Mouse (Mus musculus) limb, embryonic 11.5 days (tissue): ENCODE measurements around the gene Scn3b. TPM values are rescaled to one million over a fixed set of nuclear protein-coding genes. Genes with fewer than 3 reads are reported as not detected.
A peak's percentile ranks its signal among the peaks of the same experiment; 100 is the strongest.

Source experiments
- ATAC-seq: fragments of 200-750 bp; cut with Nextera tagmentation; 2 replicates; pipeline ENCODE4 v1.8.0; 2017; ENCODE audit warnings: low read depth; ENCODE audit not compliant: insufficient number of reproducible peaks, low FRiP score, low TSS enrichment
- DNase-seq: peaks from one replicate; pipeline ENCODE4 v3.0.0-alpha.2; 2015; ENCODE audit warnings: low spot score
- H3K27ac ChIP-seq: fragments of 300-500 bp; sonication (generic); replicated peaks from 2 replicates; pipeline ENCODE4 v1.5.1; 2014; ENCODE audit warnings: low read depth, mild to moderate bottlenecking, low read length
- H3K27me3 ChIP-seq: fragments of 300-500 bp; sonication (generic); 2 replicates; pipeline ENCODE4 v1.6.1; 2014; ENCODE audit warnings: mild to moderate bottlenecking, low read length, mixed read lengths; ENCODE audit not compliant: control insufficient read depth, insufficient read depth
- H3K36me3 ChIP-seq: fragments of 300-500 bp; sonication (generic); 2 replicates; pipeline ENCODE4 v1.6.1; 2014; ENCODE audit warnings: mild to moderate bottlenecking, low read length, moderate library complexity, mixed read lengths; ENCODE audit not compliant: control insufficient read depth, insufficient read depth
- H3K4me1 ChIP-seq: fragments of 300-500 bp; sonication (generic); 2 replicates; pipeline ENCODE4 v1.6.1; 2014; ENCODE audit warnings: low read length, mixed read lengths; ENCODE audit not compliant: control insufficient read depth, insufficient read depth
- H3K4me2 ChIP-seq: fragments of 300-500 bp; sonication (generic); 2 replicates; pipeline ENCODE4 v1.6.1; 2014; ENCODE audit warnings: low read depth, mild to moderate bottlenecking, moderate library complexity; ENCODE audit not compliant: severe bottlenecking
- H3K4me3 ChIP-seq: fragments of 300-500 bp; sonication (generic); 2 replicates; pipeline ENCODE4 v1.5.1; 2014; ENCODE audit warnings: low read depth, low read length
- H3K9ac ChIP-seq: fragments of 300-500 bp; sonication (generic); 2 replicates; pipeline ENCODE4 v1.6.1; 2014; ENCODE audit warnings: mild to moderate bottlenecking, low read length
- H3K9me3 ChIP-seq: fragments of 300-500 bp; sonication (generic); 2 replicates; pipeline ENCODE4 v1.6.1; 2016; ENCODE audit warnings: low read length; ENCODE audit not compliant: control insufficient read depth
- WGBS: fragments of 180-500 bp; shearing (Covaris S2); extraction: QIAGEN DNeasy Blood & Tissue Kit; methylation state at CpG from one replicate; pipeline ENCODE4 v1.1.7; 2014; 5-methylcytosine and 5-hydroxymethylcytosine counted together
- polyA plus RNA-seq: library from polyadenylated mRNA; unstranded; fragments of >200 nt; fragmentation: Nextera tagmentation; extraction: Ambion mirVana; gene quantifications from 2 replicates; pipeline ENCODE4 v1.2.1, GENCODE M21; 2014

The Scn3b gene
- polyA plus RNA-seq, 1 experiment from 2014 or later, result 0.15 TPM

GRCm38 (mm10) chr9:40332731-40333648, 64.0 kb downstream of the Scn3b start:
- DNase-seq (no peak), ATAC-seq (no peak)
- H3K9me3 ChIP-seq, result no peaks in the 10 kb centered on the region
- H3K4me1 ChIP-seq, result no peaks in the 10 kb centered on the region
- no peaks in the 10 kb centered on the region for H3K36me3 ChIP-seq
- H3K4me2 ChIP-seq, result no peak overlapping the region
- no peak overlapping the region for H3K27ac ChIP-seq
- WGBS, result 86% methylated on average over 31 of the region's 31 CpGs
- no peak overlapping the region for H3K4me3 ChIP-seq
- no peaks in the 10 kb centered on the region for H3K27me3 ChIP-seq
- H3K9ac ChIP-seq, result no peak overlapping the region

GRCm38 (mm10) chr9:40333649-40334396, 64.8 kb downstream of the Scn3b start:
- H3K9ac ChIP-seq, result no peak overlapping the region
- H3K27ac ChIP-seq, result no peak overlapping the region
- H3K36me3 ChIP-seq, result no peaks in the 10 kb centered on the region
- no peak overlapping the region for H3K4me3 ChIP-seq
- 59% methylated on average over 9 of the region's 9 CpGs for WGBS
- H3K9me3 ChIP-seq, result no peaks in the 10 kb centered on the region
- H3K27me3 ChIP-seq, result no peaks in the 10 kb centered on the region
- ATAC-seq (no peak), DNase-seq (peak; percentile 81)
- H3K4me1 ChIP-seq, result no peaks in the 10 kb centered on the region
- no peak overlapping the region for H3K4me2 ChIP-seq

GRCm38 (mm10) chr9:40334617-40335016, 65.6 kb downstream of the Scn3b start:
- ATAC-seq (no peak), DNase-seq (no peak)
- Histone ChIP-seq H3K36me3 (no peaks in the 10 kb centered on the region), H3K27me3 (no peaks in the 10 kb centered on the region), H3K4me2 (no peak overlapping the region), H3K4me1 (no peaks in the 10 kb centered on the region), H3K4me3 (no peak overlapping the region), H3K9me3 (no peaks in the 10 kb centered on the region), H3K9ac (no peak overlapping the region), H3K27ac (no peak overlapping the region)
- 80% methylated on average over 2 of the region's 2 CpGs for WGBS

- no peaks in the 10 kb centered on the region for H3K4me1 ChIP-seq
- H3K27me3 ChIP-seq, result no peaks in the 10 kb centered on the region
- no peak overlapping the region for H3K4me3 ChIP-seq
- no peaks in the 10 kb centered on the region for H3K9me3 ChIP-seq
- H3K9ac ChIP-seq, result no peak overlapping the region
- DNase-seq (no peak), ATAC-seq (no peak)
- 85% methylated on average over 5 of the region's 5 CpGs for WGBS
- H3K4me2 ChIP-seq, result no peak overlapping the region
- no peaks in the 10 kb centered on the region for H3K36me3 ChIP-seq
- no peak overlapping the region for H3K27ac ChIP-seq
Measured at GRCm38 (mm10) chr9:40336701-40337100, 67.7 kb downstream of the Scn3b start.

GRCm38 (mm10) chr9:40337131-40337820, 68.3 kb downstream of the Scn3b start:
- 80% methylated on average over 4 of the region's 4 CpGs for WGBS
- no peaks in the 10 kb centered on the region for H3K36me3 ChIP-seq
- H3K9ac ChIP-seq, result no peak overlapping the region
- DNase-seq (no peak), ATAC-seq (no peak)
- no peaks in the 10 kb centered on the region for H3K9me3 ChIP-seq
- H3K4me3 ChIP-seq, result no peak overlapping the region
- H3K4me2 ChIP-seq, result no peak overlapping the region
- no peak overlapping the region for H3K27ac ChIP-seq
- H3K4me1 ChIP-seq, result no peaks in the 10 kb centered on the region
- no peaks in the 10 kb centered on the region for H3K27me3 ChIP-seq

GRCm38 (mm10) chr9:40339578-40339977, 70.6 kb downstream of the Scn3b start:
- DNase-seq (no peak), ATAC-seq (no peak)
- Histone ChIP-seq H3K4me3 (no peak overlapping the region), H3K9ac (no peak overlapping the region), H3K4me2 (no peak overlapping the region), H3K27ac (no peak overlapping the region), H3K36me3 (no peaks in the 10 kb centered on the region), H3K9me3 (no peaks in the 10 kb centered on the region), H3K27me3 (no peaks in the 10 kb centered on the region), H3K4me1 (no peaks in the 10 kb centered on the region)
- WGBS, result 80% methylated on average over 9 of the region's 9 CpGs

Other genes with a start within 250 kb of the Scn3b start
- not detected in 2 replicates for gene Olfr981, start 247.8 kb upstream of the Scn3b start, polyA plus RNA-seq
- gene Olfr982, start 195.4 kb upstream of the Scn3b start, polyA plus RNA-seq, result not detected in 2 replicates
- gene Olfr983, start 175.6 kb upstream of the Scn3b start, polyA plus RNA-seq, result not detected in 2 replicates
- gene Olfr984, start 155.0 kb upstream of the Scn3b start, polyA plus RNA-seq, result not detected in 2 replicates
- gene Olfr985, start 139.0 kb upstream of the Scn3b start, polyA plus RNA-seq, result not detected in 2 replicates
- not detected in 2 replicates for gene Tmem225, start 121.1 kb upstream of the Scn3b start, polyA plus RNA-seq
- not detected in 2 replicates for gene Olfr986, start 88.3 kb upstream of the Scn3b start, polyA plus RNA-seq
- gene Zfp202, start 76.9 kb upstream of the Scn3b start, polyA plus RNA-seq, result 6.2 and 7.9 TPM in 2 replicates